Mouse (Mus musculus) urinary bladder, adult 2 months (tissue): ENCODE data around the gene Usp6nl. TPM values are rescaled to one million over a fixed set of nuclear protein-coding genes. Genes with fewer than 3 reads are reported as not detected.

Experiments used
- DNase-seq: peaks from one replicate; pipeline ENCODE4 v3.0.0; 2022; ENCODE audit warnings: low spot score
- polyA plus RNA-seq: library from polyadenylated mRNA; depleted of rRNA; stranded (reverse); fragments of >200 nt; gene quantifications from 2 replicates; pipeline ENCODE4 v1.2.3, GENCODE M21; 2012; rRNA removed

Gene Usp6nl
- polyA plus RNA-seq, 1 experiment, result 6.0 TPM

DNA sequence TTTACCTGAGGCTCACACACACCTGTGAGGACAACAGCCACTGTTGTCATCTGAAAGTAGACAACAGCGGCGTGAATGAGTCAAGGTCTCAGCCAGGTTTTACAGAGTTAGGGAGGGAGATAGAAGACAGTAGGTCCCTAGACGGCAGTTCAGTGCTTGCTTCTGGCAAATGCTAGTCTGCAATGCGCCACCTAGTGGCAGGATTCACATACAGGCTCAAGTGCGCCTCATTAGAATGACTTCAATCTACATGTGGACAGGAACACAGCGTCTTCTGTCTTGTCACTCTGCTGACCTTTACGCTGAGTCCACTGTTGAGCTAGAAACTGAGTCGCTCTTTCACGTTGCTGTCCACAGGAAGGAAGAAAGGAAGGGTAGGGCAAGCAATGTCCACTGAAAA is 146.7 kb downstream of the Usp6nl start:
- DNase-seq, result no peak

GRCm38 (mm10) chr2:6471110-6471611 is 148.7 kb downstream of the Usp6nl start:
- no peak for DNase-seq

- DNase-seq, result no peak
Measured at GRCm38 (mm10) chr2:6473829-6474228, 151.4 kb downstream of the Usp6nl start.

DNA sequence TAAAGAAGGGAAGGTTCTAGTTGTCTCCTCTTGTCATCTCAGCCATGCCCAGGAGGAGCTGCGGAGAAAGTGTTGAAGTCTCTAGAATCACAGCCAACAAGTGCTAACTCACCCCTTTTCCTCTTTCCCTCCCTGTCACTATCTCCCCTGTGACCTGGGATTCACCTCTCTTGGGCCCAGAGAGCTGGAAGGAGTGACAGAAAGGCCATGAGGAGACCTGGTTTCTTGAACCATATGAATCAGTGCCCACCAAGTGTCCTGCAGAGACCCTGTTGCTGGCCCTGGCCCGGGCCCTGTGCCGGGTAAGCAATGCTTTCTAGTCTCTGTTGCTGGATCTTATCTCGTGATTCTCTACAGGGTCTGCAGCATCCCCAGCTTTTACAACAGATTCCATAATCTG is 155.4 kb downstream of the Usp6nl start:
- no peak for DNase-seq

GRCm38 (mm10) chr2:6478361-6478965 is 156.0 kb downstream of the Usp6nl start:
- DNase-seq, result no peak

DNA sequence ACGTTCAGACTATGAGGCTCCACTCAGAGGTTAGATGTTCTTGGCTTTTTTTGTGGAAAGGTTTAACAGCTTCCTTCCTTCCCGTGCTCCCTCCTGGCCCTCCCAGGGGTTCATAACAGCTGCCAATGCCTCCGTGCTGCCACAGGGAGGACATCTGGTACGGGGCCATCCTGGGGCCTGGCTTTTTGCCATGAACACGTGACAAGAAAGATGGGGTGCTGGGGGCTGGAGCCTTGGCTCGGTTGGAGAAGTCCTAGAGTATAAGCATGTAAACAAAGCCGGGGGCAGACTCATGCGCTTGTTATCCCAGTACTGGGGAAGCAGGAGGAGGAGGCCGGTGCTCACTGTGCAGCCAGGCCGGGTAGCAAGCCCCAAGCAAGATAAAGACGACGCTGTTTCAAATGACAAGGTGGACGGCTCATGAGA is 156.5 kb downstream of the Usp6nl start:
- no peak for DNase-seq

- DNase-seq, result no peak
Measured at GRCm38 (mm10) chr2:6479620-6480019, 157.2 kb downstream of the Usp6nl start.

- DNase-seq, result no peak
Measured at GRCm38 (mm10) chr2:6481966-6482365, 159.5 kb downstream of the Usp6nl start.

DNA sequence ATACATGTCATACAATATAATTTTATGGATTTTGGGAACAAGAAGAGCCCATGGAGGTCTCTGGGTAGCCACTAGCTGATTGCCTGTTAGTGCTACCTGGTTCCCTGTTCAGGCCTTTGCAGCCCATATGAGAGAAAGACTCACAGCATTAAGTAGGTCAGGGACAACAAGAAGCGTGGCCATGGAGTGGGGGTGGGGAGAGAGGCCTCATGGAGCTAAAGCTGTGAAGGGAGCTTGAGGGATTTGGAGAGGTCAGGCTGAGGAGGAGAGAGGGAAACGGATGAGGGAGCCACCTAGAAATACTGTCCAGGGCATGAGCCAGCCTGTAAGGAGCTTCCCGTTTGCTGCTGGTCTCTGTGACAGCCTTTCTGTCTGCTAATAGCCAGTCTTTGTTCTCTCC is 159.9 kb downstream of the Usp6nl start:
- DNase-seq, result no peak

- DNase-seq, result no peak
Measured at GRCm38 (mm10) chr2:6483081-6483992, 160.9 kb downstream of the Usp6nl start.

GRCm38 (mm10) chr2:6484179-6484578 is 161.7 kb downstream of the Usp6nl start:
- no peak for DNase-seq

- no peak for DNase-seq
Measured at GRCm38 (mm10) chr2:6487566-6488488, 165.4 kb downstream of the Usp6nl start.

GRCm38 (mm10) chr2:6488489-6489056 is 166.1 kb downstream of the Usp6nl start:
- no peak for DNase-seq

DNA sequence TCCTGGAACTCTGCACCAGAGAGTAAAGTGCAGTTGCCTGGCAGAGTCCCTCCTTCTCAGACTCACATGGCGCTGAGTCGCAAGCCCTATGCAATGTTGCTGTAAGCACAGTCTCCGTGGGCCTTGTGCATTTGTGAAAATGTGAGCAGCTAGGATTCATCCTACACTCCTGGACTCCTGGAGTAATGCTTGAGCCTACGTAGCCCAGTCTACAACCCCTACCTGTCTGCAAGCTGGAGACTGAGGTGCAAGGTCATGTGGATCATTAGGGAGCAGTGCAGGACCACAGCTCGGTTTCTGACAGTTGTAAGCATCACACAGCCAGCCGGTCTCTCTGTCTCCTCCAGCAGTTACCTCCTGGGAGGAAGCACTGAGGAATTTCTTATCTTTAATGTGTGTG is 167.6 kb downstream of the Usp6nl start:
- DNase-seq, result no peak

GRCm38 (mm10) chr2:6490870-6491269 is 168.4 kb downstream of the Usp6nl start:
- DNase-seq, result no peak

GRCm38 (mm10) chr2:6493886-6494285 is 171.4 kb downstream of the Usp6nl start:
- no peak for DNase-seq

Other genes with a start within 250 kb of the Usp6nl start
- 25.7 and 26.4 TPM in 2 replicates for gene Proser2, start 192.5 kb upstream of the Usp6nl start, polyA plus RNA-seq
- gene Echdc3, start 109.6 kb upstream of the Usp6nl start, polyA plus RNA-seq, result 12.0 and 12.8 TPM in 2 replicates